Mouse (Mus musculus) activated CD4-positive, CD25-positive, alpha-beta regulatory T cell, adult 4 months (primary cell): ENCODE data around the gene Nol7. TPM values are rescaled to one million over a fixed set of nuclear protein-coding genes. Genes with fewer than 3 reads are reported as not detected.

ENCODE experiments used
- ATAC-seq: one replicate; pipeline ENCODE4 v1.8.0; 2017
- polyA plus RNA-seq, 2 experiments: library from polyadenylated mRNA; unstranded; fragments of 100-300 nt; shearing (Covaris generic); gene quantifications; one replicate each; pipeline ENCODE4 v1.2.1; 2017

Gene Nol7
- polyA plus RNA-seq: 100 to 1,000 TPM; 146 to 156 TPM

- peak; percentile 93 for ATAC-seq
Measured at GRCm38 (mm10) chr13:43398297-43399080, at the start of gene Nol7. Nol7 (plus strand) TSS chr13:43398390.

GRCm38 (mm10) chr13:43349376-43349775 lies 48.8 kb upstream of the Nol7 start:
- ATAC-seq: no peak

- ATAC-seq: no peak
Measured at GRCm38 (mm10) chr13:43350489-43351169, 47.6 kb upstream of the Nol7 start.

GRCm38 (mm10) chr13:43353356-43353755 lies 44.8 kb upstream of the Nol7 start:
- no peak for ATAC-seq

GRCm38 (mm10) chr13:43354362-43354761 lies 43.8 kb upstream of the Nol7 start:
- no peak for ATAC-seq

- no peak for ATAC-seq
Measured at GRCm38 (mm10) chr13:43356346-43357125, 41.7 kb upstream of the Nol7 start.

- no peak for ATAC-seq
Measured at GRCm38 (mm10) chr13:43360534-43360933, 37.7 kb upstream of the Nol7 start.

GRCm38 (mm10) chr13:43362353-43362752 lies 35.8 kb upstream of the Nol7 start:
- no peak for ATAC-seq

- peak; percentile 94 for ATAC-seq
Measured at GRCm38 (mm10) chr13:43364985-43365824, 33.0 kb upstream of the Nol7 start, which contains the start of gene Sirt5. Sirt5 (plus strand) TSS chr13:43365496.

- ATAC-seq: no peak
Measured at GRCm38 (mm10) chr13:43365825-43366184, 32.4 kb upstream of the Nol7 start.

GRCm38 (mm10) chr13:43370063-43370462 lies 28.1 kb upstream of the Nol7 start:
- ATAC-seq: no peak

GRCm38 (mm10) chr13:43372892-43373291 lies 25.3 kb upstream of the Nol7 start:
- ATAC-seq: no peak

- no peak for ATAC-seq
Measured at GRCm38 (mm10) chr13:43374205-43374604, 24.0 kb upstream of the Nol7 start.

- no peak for ATAC-seq
Measured at GRCm38 (mm10) chr13:43374918-43375432, 23.2 kb upstream of the Nol7 start.

GRCm38 (mm10) chr13:43379989-43380388 lies 18.2 kb upstream of the Nol7 start:
- no peak for ATAC-seq

- ATAC-seq: no peak
Measured at GRCm38 (mm10) chr13:43385321-43385720, 12.9 kb upstream of the Nol7 start.

- no peak for ATAC-seq
Measured at GRCm38 (mm10) chr13:43397700-43398296, 392 bp upstream of the Nol7 start.

- no peak for ATAC-seq
Measured at GRCm38 (mm10) chr13:43399576-43399975, 1.4 kb downstream of the Nol7 start.

- no peak for ATAC-seq
Measured at GRCm38 (mm10) chr13:43412311-43412710, 14.1 kb downstream of the Nol7 start.

GRCm38 (mm10) chr13:43413611-43414010 lies 15.4 kb downstream of the Nol7 start:
- no peak for ATAC-seq

- peak; percentile 49 for ATAC-seq
Measured at GRCm38 (mm10) chr13:43415249-43415648, 17.1 kb downstream of the Nol7 start.

GRCm38 (mm10) chr13:43428436-43428835 lies 30.2 kb downstream of the Nol7 start:
- ATAC-seq: no peak
